Mouse (Mus musculus) erythroblast, embryonic 14.5 days (primary cell): Measurements from ENCODE around the gene Slc25a21.

Experiments
- GATA1 ChIP-seq: IDR thresholded peaks from 2 replicates; pipeline ENCODE4 v1.6.1; 2012; ENCODE audit warnings: low read length, inconsistent platforms, mixed read lengths
- TAL1 ChIP-seq: IDR thresholded peaks from 3 replicates; pipeline ENCODE4 v1.6.1; 2012; ENCODE audit warnings: low read length, inconsistent platforms, mixed read lengths

- no peak for TF ChIP-seq GATA1
- no peak for TF ChIP-seq TAL1
Measured at GRCm38 (mm10) chr12:57162840-57163239, 34.4 kb downstream of the Slc25a21 start.
